Mouse (Mus musculus) hindbrain, embryonic 11.5 days (tissue): Measurements from ENCODE around the gene Zbtb20. TPM values are rescaled to one million over a fixed set of nuclear protein-coding genes. Genes with fewer than 3 reads are reported as not detected.

Experiments
- ATAC-seq: fragments of 200-750 bp; cut with Nextera tagmentation; 2 replicates; pipeline ENCODE4 v1.8.0; 2017; ENCODE audit warnings: mild to moderate bottlenecking, moderate TSS enrichment, moderate library complexity; ENCODE audit not compliant: low FRiP score
- DNase-seq: peaks from one replicate; pipeline ENCODE4 v3.0.0-alpha.2; 2015; ENCODE audit warnings: low spot score
- H3K27ac ChIP-seq: fragments of 300-500 bp; sonication (generic); 2 replicates; pipeline ENCODE4 v1.5.1; 2014; ENCODE audit warnings: mild to moderate bottlenecking, low read depth, low read length
- H3K27me3 ChIP-seq: fragments of 300-500 bp; sonication (generic); 2 replicates; pipeline ENCODE4 v1.6.1; 2014; ENCODE audit warnings: mild to moderate bottlenecking, low read length, moderate library complexity, mixed read lengths; ENCODE audit not compliant: control insufficient read depth, insufficient read depth
- H3K36me3 ChIP-seq: fragments of 300-500 bp; sonication (generic); 2 replicates; pipeline ENCODE4 v1.6.1; 2014; ENCODE audit warnings: mild to moderate bottlenecking, low read length, moderate library complexity, mixed read lengths; ENCODE audit not compliant: control insufficient read depth, insufficient read depth
- H3K4me1 ChIP-seq: fragments of 300-500 bp; sonication (generic); replicated peaks from 2 replicates; pipeline ENCODE4 v1.6.1; 2014; ENCODE audit warnings: low read length, mixed read lengths; ENCODE audit not compliant: control insufficient read depth, insufficient read depth
- H3K4me2 ChIP-seq: fragments of 300-500 bp; sonication (generic); replicated peaks from 2 replicates; pipeline ENCODE4 v1.6.1; 2014; ENCODE audit warnings: mild to moderate bottlenecking, low read depth, low read length
- H3K4me3 ChIP-seq: fragments of 300-500 bp; sonication (generic); 2 replicates; pipeline ENCODE4 v1.5.1; 2014; ENCODE audit warnings: low read depth, low read length
- H3K9ac ChIP-seq: fragments of 300-500 bp; sonication (generic); 2 replicates; pipeline ENCODE4 v1.6.1; 2014; ENCODE audit warnings: low read depth, low read length
- H3K9me3 ChIP-seq: fragments of 300-500 bp; sonication (generic); 2 replicates; pipeline ENCODE4 v1.6.1; 2016; ENCODE audit warnings: low read length; ENCODE audit not compliant: control insufficient read depth
- WGBS: fragments of 180-500 bp; shearing (Covaris S2); extraction: QIAGEN DNeasy Blood & Tissue Kit; methylation state at CpG from one replicate; pipeline ENCODE4 v1.1.7; 2014; 5-methylcytosine and 5-hydroxymethylcytosine counted together
- polyA plus RNA-seq: library from polyadenylated mRNA; unstranded; fragments of >200 nt; fragmentation: Nextera tagmentation; extraction: Ambion mirVana; gene quantifications from 2 replicates; pipeline ENCODE4 v1.2.1, GENCODE M21; 2014

Zbtb20 gene
- polyA plus RNA-seq, 1 experiment from 2014 or later, result 64.1 TPM

- ATAC-seq (no peak), DNase-seq (no peak)
- Histone ChIP-seq H3K9ac (no peak overlapping the region), H3K36me3 (no peaks in the 10 kb centered on the region), H3K4me1 (no peaks in the 10 kb centered on the region), H3K4me2 (no peak overlapping the region), H3K4me3 (no peak overlapping the region), H3K27ac (no peak overlapping the region), H3K27me3 (no peaks in the 10 kb centered on the region), H3K9me3 (no peaks in the 10 kb centered on the region)
- WGBS, result 89% methylated on average over 3 of the region's 3 CpGs
Observed at GRCm38 (mm10) chr16:43365277-43365676, 489.6 kb downstream of the Zbtb20 start.

GRCm38 (mm10) chr16:43370496-43371020, 494.9 kb downstream of the Zbtb20 start:
- H3K9ac ChIP-seq, result no peak overlapping the region
- H3K4me1 ChIP-seq, result no peaks in the 10 kb centered on the region
- H3K4me2 ChIP-seq, result no peak overlapping the region
- H3K9me3 ChIP-seq, result no peaks in the 10 kb centered on the region
- H3K27me3 ChIP-seq, result no peaks in the 10 kb centered on the region
- ATAC-seq, result no peak
- H3K4me3 ChIP-seq, result no peak overlapping the region
- no peak for DNase-seq
- H3K36me3 ChIP-seq, result no peaks in the 10 kb centered on the region
- WGBS, result 95% methylated on average over 3 of the region's 3 CpGs
- H3K27ac ChIP-seq, result no peak overlapping the region

GRCm38 (mm10) chr16:43376782-43377181, 501.1 kb downstream of the Zbtb20 start:
- no peak overlapping the region for H3K27ac ChIP-seq
- H3K36me3 ChIP-seq, result no peaks in the 10 kb centered on the region
- H3K4me2 ChIP-seq, result no peak overlapping the region
- H3K27me3 ChIP-seq, result no peaks in the 10 kb centered on the region
- H3K9me3 ChIP-seq, result no peaks in the 10 kb centered on the region
- no peak for ATAC-seq
- no peak overlapping the region for H3K9ac ChIP-seq
- WGBS, result 77% methylated on average over 6 of the region's 6 CpGs
- no peak overlapping the region for H3K4me3 ChIP-seq
- no peak for DNase-seq
- no peaks in the 10 kb centered on the region for H3K4me1 ChIP-seq

GRCm38 (mm10) chr16:43379351-43380325, 504.0 kb downstream of the Zbtb20 start:
- Histone ChIP-seq H3K9ac (no peak overlapping the region), H3K4me2 (no peak overlapping the region), H3K4me1 (no peaks in the 10 kb centered on the region), H3K36me3 (no peaks in the 10 kb centered on the region), H3K9me3 (no peaks in the 10 kb centered on the region), H3K27ac (no peak overlapping the region), H3K27me3 (no peaks in the 10 kb centered on the region), H3K4me3 (no peak overlapping the region)
- no peak for DNase-seq
- no peak for ATAC-seq
- 89% methylated on average over 7 of the region's 7 CpGs for WGBS

GRCm38 (mm10) chr16:43381183-43381582, 505.5 kb downstream of the Zbtb20 start:
- Histone ChIP-seq H3K27me3 (no peaks in the 10 kb centered on the region), H3K36me3 (no peaks in the 10 kb centered on the region), H3K9me3 (no peaks in the 10 kb centered on the region), H3K4me1 (no peaks in the 10 kb centered on the region), H3K9ac (no peak overlapping the region), H3K4me3 (no peak overlapping the region), H3K4me2 (no peak overlapping the region), H3K27ac (no peak overlapping the region)
- no peak for DNase-seq
- WGBS, result 86% methylated on average over 2 of the region's 2 CpGs
- ATAC-seq, result no peak

GRCm38 (mm10) chr16:43383149-43383740, 507.6 kb downstream of the Zbtb20 start:
- Histone ChIP-seq H3K4me1 (no peaks in the 10 kb centered on the region), H3K27me3 (no peaks in the 10 kb centered on the region), H3K4me3 (no peak overlapping the region), H3K4me2 (no peak overlapping the region), H3K9me3 (no peaks in the 10 kb centered on the region), H3K9ac (no peak overlapping the region), H3K27ac (no peak overlapping the region), H3K36me3 (no peaks in the 10 kb centered on the region)
- WGBS, result 84% methylated on average over 7 of the region's 7 CpGs
- no peak for ATAC-seq
- no peak for DNase-seq

- H3K27me3 ChIP-seq, result no peaks in the 10 kb centered on the region
- H3K9ac ChIP-seq, result no peak overlapping the region
- no peaks in the 10 kb centered on the region for H3K36me3 ChIP-seq
- H3K9me3 ChIP-seq, result no peaks in the 10 kb centered on the region
- H3K4me1 ChIP-seq, result no peaks in the 10 kb centered on the region
- 92% methylated on average over 4 of the region's 4 CpGs for WGBS
- H3K27ac ChIP-seq, result no peak overlapping the region
- H3K4me3 ChIP-seq, result no peak overlapping the region
- DNase-seq, result no peak
- ATAC-seq, result no peak
- H3K4me2 ChIP-seq, result no peak overlapping the region
Observed at GRCm38 (mm10) chr16:43384953-43385619, 509.4 kb downstream of the Zbtb20 start.

GRCm38 (mm10) chr16:43385620-43386210, 510.0 kb downstream of the Zbtb20 start:
- 71% methylated on average over 5 of the region's 5 CpGs for WGBS
- ATAC-seq, result no peak
- no peak for DNase-seq

More at GRCm38 (mm10) chr16:43385620-43386210, 510.0 kb downstream of the Zbtb20 start:
- H3K4me1 ChIP-seq, result no peaks in the 10 kb centered on the region
- H3K9ac ChIP-seq, result no peak overlapping the region
- no peaks in the 10 kb centered on the region for H3K36me3 ChIP-seq
- H3K4me2 ChIP-seq, result no peak overlapping the region
- H3K27me3 ChIP-seq, result no peaks in the 10 kb centered on the region
- H3K9me3 ChIP-seq, result no peaks in the 10 kb centered on the region
- no peak overlapping the region for H3K4me3 ChIP-seq
- H3K27ac ChIP-seq, result no peak overlapping the region
